Mouse (Mus musculus) embryo, embryonic 10 days (tissue): ENCODE data around the gene Olfr1.

Experiments used
- DNase-seq: peaks from one replicate; pipeline ENCODE4 v3.0.0-alpha.2; 2015; ENCODE audit warnings: low spot score

Olfr1 gene

DNA sequence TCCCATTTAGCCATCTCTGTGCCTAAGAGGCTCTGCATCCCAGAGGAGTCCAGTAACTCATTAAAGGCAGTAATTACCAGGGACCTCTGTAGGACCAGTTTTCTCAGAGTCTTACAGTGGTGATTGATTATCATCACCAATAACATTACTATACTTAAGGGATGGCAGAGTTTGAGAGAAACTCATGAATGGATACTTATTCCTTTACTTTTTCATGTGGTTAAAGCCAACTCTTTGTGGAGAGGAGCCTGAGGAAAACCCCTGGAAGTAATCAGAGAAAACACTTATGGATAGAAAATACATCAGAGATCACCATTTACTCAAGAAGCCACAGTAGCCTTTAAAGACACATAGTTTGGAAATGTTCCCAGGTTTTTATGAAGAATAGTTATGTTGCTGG is at the start of gene Olfr1:
TSS of gene Olfr1 (minus strand) at position 101 of the 400 bp plus-strand sequence.
- no peak for DNase-seq

DNA sequence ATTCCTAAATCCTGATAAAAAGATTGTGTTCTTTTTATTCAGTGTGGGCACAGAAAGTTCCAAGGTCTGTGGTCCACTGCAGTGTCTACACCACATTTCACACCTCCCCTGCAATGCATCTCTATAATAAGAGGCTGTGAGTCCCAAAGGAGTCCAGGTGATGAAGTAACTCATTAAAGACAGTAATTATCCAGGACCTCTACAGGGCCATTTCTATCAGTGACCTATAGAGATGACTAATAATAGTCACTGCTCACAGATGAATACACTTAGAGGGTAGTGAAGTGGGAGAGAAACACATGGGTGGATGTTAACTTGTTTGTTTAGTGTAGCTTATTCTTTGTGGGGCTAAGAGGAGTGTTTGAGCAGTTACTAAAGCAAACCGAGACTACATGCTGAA is 29.0 kb upstream of the Olfr1 start, which contains the start of gene Olfr378:
TSS of gene Olfr378 (minus strand) at position 101 of the 400 bp plus-strand sequence.
- DNase-seq = no peak

DNA sequence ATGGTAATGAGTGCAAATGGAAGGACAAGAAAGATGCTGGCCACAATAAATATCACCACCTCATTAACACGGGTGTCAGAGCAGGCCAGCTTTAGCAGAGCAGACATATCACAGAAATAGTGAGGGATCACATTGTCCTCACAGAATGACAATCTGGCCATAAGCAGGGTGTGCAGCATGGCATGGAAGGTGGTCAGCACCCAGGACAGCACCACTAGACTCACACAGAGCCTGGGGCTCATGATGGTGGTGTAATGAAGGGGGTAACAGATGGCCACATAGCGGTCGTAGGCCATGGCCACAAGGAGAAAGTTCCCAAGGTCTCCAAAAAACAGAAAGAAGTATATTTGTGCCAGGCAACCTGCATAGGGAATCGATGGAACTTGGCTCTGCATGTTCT is 4.0 kb downstream of the Olfr1 start:
- no peak for DNase-seq

DNA sequence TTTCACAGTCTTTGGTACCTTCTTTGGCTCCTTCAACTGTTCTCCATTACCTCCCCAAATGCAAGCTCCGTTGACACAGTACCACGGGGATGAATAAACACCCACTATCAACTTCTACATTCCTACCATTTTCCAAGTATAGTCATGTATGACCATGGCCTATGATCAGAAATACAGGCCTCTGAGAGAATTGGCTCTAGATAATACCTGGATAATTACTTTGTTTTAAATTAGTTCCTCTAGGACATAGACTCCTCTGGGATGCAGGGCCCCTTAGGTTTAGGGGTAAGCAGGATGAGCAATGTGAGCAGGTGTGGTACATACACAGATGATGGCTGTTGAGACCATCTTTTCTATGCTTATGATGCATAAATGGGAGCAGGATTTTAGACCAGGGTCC is 28.5 kb downstream of the Olfr1 start, which contains the start of gene Olfr376:
TSS of gene Olfr376 (plus strand) at position 301 of the 400 bp plus-strand sequence.
- DNase-seq = no peak

DNA sequence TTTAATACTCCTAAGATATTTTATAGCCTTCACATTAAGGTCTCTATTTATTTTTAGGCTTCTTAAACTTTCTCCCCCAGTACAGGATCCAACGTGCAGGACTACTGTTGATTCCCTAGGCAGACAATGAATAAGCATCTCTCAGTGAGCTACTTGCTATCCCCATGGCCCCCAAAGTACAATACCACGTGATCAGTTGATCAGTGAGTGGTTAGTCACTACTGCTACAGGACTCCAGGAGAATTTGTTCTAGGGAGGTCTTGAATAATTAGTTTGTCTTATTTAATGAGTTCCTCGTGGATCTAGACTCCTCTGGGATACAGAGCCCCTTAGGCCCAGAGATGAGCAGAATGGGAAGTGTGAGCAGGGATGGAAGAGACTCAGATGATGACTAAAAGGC is 48.9 kb downstream of the Olfr1 start, which contains the start of gene Olfr20:
TSS of gene Olfr20 (plus strand) at position 301 of the 400 bp plus-strand sequence.
- no peak for DNase-seq
